In the genomic region with DNA sequence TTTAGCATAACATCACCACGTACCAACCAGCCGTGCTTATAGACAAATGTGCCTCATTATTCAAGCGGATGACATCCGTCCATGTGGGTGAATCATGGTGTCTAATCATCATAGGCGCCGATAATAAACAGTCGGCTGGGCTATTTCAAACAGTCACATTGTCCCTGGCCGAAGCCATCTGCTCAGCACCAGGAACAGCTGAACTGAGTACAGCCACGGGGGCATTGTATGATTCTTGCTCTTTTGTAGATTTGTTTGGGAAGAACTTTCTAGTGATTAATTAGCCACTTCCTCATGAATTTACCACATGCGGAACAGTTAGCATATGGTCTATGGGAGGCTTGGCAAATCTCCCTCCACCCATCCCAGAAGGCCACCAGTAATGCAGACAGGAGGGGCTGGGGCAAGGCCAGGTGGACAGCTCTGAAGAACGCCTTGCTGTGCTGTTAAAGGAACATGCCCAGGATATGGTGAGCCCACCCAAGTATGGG, we compare ENCODE assay signal across 9 mouse cellular contexts.
DNase-seq lines count a peak whose midpoint lies in the region; ATAC-seq and TF ChIP-seq lines count a peak whose summit lies in the region.
"Had no signal": no experiment of that assay in that cellular context is flagged by ENCODE, and none has a peak within 500 bp of the region (broad histone marks: within the 10 kb centered on the region; RNA-seq: fewer than 3 reads in every experiment).

No protein-coding gene starts in this region.

- H3K4me1 ChIP-seq in neural tube, embryonic 11.5 days (ENCODE audit: control insufficient read depth, insufficient read depth, low read length) = no peaks in the 10 kb centered on the region
- H3K4me1 ChIP-seq in neural tube, embryonic 15.5 days = peaks cover 3% of the 10 kb centered on the region; the same call in 1 of the 2 replicates
- H3K4me1 ChIP-seq in hindbrain, postnatal 0 days (ENCODE audit: insufficient read depth, low read length) = no peaks in the 10 kb centered on the region
- H3K4me1 ChIP-seq in stomach, embryonic 15.5 days = 0 out of 2 replicates have a peak, but pooled peaks cover 8% of the 10 kb centered on the region

- no peaks in the 10 kb centered on the region for H3K9me3 ChIP-seq in neural tube, embryonic 11.5 days (ENCODE audit: control insufficient read depth, low read length)
- H3K9me3 ChIP-seq in neural tube, embryonic 15.5 days (replicated peaks) = no peaks in the 10 kb centered on the region
- no peaks in the 10 kb centered on the region for H3K9me3 ChIP-seq in hindbrain, postnatal 0 days (ENCODE audit: low read length)
- H3K9me3 ChIP-seq in stomach, embryonic 15.5 days = no peaks in the 10 kb centered on the region
- H3K9me3 ChIP-seq: embryonic facial prominence, embryonic 12.5 days; limb, embryonic 15.5 days had no signal

- no peak overlapping the region for H3K9ac ChIP-seq in neural tube, embryonic 11.5 days (ENCODE audit: low read length)
- no peak overlapping the region for H3K9ac ChIP-seq in neural tube, embryonic 15.5 days (replicated peaks)
- no peak overlapping the region for H3K9ac ChIP-seq in hindbrain, postnatal 0 days (replicated peaks; ENCODE audit: low read length)
- H3K9ac ChIP-seq in stomach, embryonic 15.5 days = no peak overlapping the region
- H3K9ac ChIP-seq: embryonic facial prominence, embryonic 12.5 days; limb, embryonic 15.5 days had no signal

- H3K4me3 ChIP-seq in neural tube, embryonic 11.5 days (ENCODE audit: low read depth, low read length) = no peak overlapping the region
- no peak overlapping the region for H3K4me3 ChIP-seq in neural tube, embryonic 15.5 days (replicated peaks)
- no peak overlapping the region for H3K4me3 ChIP-seq in hindbrain, postnatal 0 days (ENCODE audit: low read length)
- no peak overlapping the region for H3K4me3 ChIP-seq in stomach, embryonic 15.5 days (replicated peaks)
- H3K4me3 ChIP-seq: embryonic facial prominence, embryonic 12.5 days; limb, embryonic 15.5 days had no signal

- 63% methylated on average over 11 of the region's 11 CpGs for WGBS in neural tube, embryonic 11.5 days
- WGBS in neural tube, embryonic 15.5 days = 25% methylated on average over 11 of the region's 11 CpGs
- 34% methylated on average over 11 of the region's 11 CpGs for WGBS in hindbrain, postnatal 0 days
- 34% methylated on average over 11 of the region's 11 CpGs for WGBS in stomach, embryonic 15.5 days

- H3K4me2 ChIP-seq in neural tube, embryonic 11.5 days (ENCODE audit: low read depth) = no peak overlapping the region
- H3K4me2 ChIP-seq in neural tube, embryonic 15.5 days = no peak overlapping the region
- no peak overlapping the region for H3K4me2 ChIP-seq in hindbrain, postnatal 0 days (ENCODE audit: low read depth, low read length)
- H3K4me2 ChIP-seq in stomach, embryonic 15.5 days = no peak overlapping the region
- H3K4me2 ChIP-seq: embryonic facial prominence, embryonic 12.5 days; limb, embryonic 15.5 days had no signal

- no peak overlapping the region for H3K27ac ChIP-seq in neural tube, embryonic 11.5 days (ENCODE audit: low read depth, low read length)
- no peak overlapping the region for H3K27ac ChIP-seq in neural tube, embryonic 15.5 days (replicated peaks)
- H3K27ac ChIP-seq in hindbrain, postnatal 0 days = no peak overlapping the region
- H3K27ac ChIP-seq in stomach, embryonic 15.5 days = 0 out of 2 replicates have a peak overlapping the region, but pooled peaks have one; percentile 41
- H3K27ac ChIP-seq: embryonic facial prominence, embryonic 12.5 days had no signal

- no peaks in the 10 kb centered on the region for H3K36me3 ChIP-seq in neural tube, embryonic 11.5 days (ENCODE audit: control insufficient read depth, insufficient read depth, low read length)
- H3K36me3 ChIP-seq in neural tube, embryonic 15.5 days = no peaks in the 10 kb centered on the region
- no peaks in the 10 kb centered on the region for H3K36me3 ChIP-seq in hindbrain, postnatal 0 days (ENCODE audit: insufficient read depth, low read length)
- H3K36me3 ChIP-seq in stomach, embryonic 15.5 days = no peaks in the 10 kb centered on the region
- H3K36me3 ChIP-seq: embryonic facial prominence, embryonic 12.5 days; limb, embryonic 15.5 days had no signal

- ATAC-seq in neural tube, embryonic 11.5 days (ENCODE audit: insufficient read depth, low FRiP score, low TSS enrichment) = peak; percentile 61; the same call in 1 of the 2 replicates
- no peak for ATAC-seq in neural tube, embryonic 15.5 days (ENCODE audit: low FRiP score)
- ATAC-seq in hindbrain, postnatal 0 days = peak; percentile 78
- peak; percentile 34; the same call in 1 of the 2 replicates for ATAC-seq in stomach, embryonic 15.5 days (ENCODE audit: insufficient read depth, low FRiP score, low read depth)

- no peak for TF ChIP-seq CTCF in hindbrain, postnatal 0 days (IDR thresholded peaks at IDR 0.05; ENCODE audit: low read depth)

- no peaks in the 10 kb centered on the region for H3K27me3 ChIP-seq in neural tube, embryonic 11.5 days (ENCODE audit: control insufficient read depth, insufficient read depth, low read length)
- no peaks in the 10 kb centered on the region for H3K27me3 ChIP-seq in neural tube, embryonic 15.5 days (replicated peaks)
- H3K27me3 ChIP-seq in hindbrain, postnatal 0 days (ENCODE audit: insufficient read depth, low read length) = no peaks in the 10 kb centered on the region
- H3K27me3 ChIP-seq in stomach, embryonic 15.5 days (replicated peaks) = no peaks in the 10 kb centered on the region
- H3K27me3 ChIP-seq: limb, embryonic 15.5 days had no signal

- peak; percentile 45 for DNase-seq in neural tube, embryonic 11.5 days (ENCODE audit: low spot score)
- DNase-seq in cerebellum, postnatal 36 days = peak; percentile 40 to 47
- peak; percentile 58 for DNase-seq in hindbrain, postnatal 0 days (ENCODE audit: low spot score)
- DNase-seq in urinary bladder, postnatal 4 days (ENCODE audit: low spot score in 2 of 2) = no peak
- DNase-seq in spleen, postnatal 14 days (ENCODE audit: low spot score in 2 of 2) = no peak

Comparison
In these comparisons a context has a peak if more than half of its experiments do, and no peak if none do; other contexts are left out.
1. DNase-seq: peak in neural tube, embryonic 11.5 days (single experiment), cerebellum, postnatal 36 days (2 of 2) and hindbrain, postnatal 0 days (single experiment); none in urinary bladder, postnatal 4 days (0 of 2) and spleen, postnatal 14 days (0 of 2).